Mouse (Mus musculus): ENCODE results near the gene Tshz3. TPM values are rescaled to one million over a fixed set of nuclear protein-coding genes. Genes with fewer than 3 reads are reported as not detected.

Gene Tshz3
- polyA plus RNA-seq, 1 experiment, result 5.1 TPM

DNA sequence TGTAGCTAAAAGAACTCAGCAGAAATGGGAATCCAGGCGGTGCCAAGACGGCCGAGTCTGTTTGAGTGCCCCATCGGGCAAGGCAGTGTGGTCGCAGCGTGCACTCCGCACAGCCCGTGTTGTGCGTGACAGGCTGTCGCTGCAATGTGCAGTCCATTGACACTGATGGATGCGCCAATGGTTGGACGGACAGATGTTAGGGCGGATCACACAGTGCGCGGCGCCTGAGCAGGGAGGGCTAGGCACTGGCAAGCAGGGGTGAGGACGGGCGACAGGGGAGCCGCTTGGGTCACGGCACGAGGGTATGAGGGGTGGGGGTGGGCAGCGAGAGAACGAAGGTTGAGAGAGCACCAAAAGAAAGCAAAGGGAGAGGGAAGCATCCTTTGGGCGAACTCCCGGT is 2.6 kb upstream of the Tshz3 start:
- Histone ChIP-seq H3K4me3 (replicated peaks; ENCODE audit: extremely low read depth, low read depth, low read length) (peak overlapping the region; percentile 95), H3K4me1 (ENCODE audit: control insufficient read depth, insufficient read depth, low read length) (peaks cover 7% of the 10 kb centered on the region)
- WGBS, result 14% methylated on average over 25 of the region's 25 CpGs
- TF ChIP-seq POLR2A (IDR thresholded peaks at IDR 0.05; ENCODE audit: borderline replicate concordance, extremely low read depth, low read depth, low read length) (no peak), CTCF (IDR thresholded peaks at IDR 0.05; ENCODE audit: insufficient read depth, low read length) (no peak)
- no peak for DNase-seq

DNA sequence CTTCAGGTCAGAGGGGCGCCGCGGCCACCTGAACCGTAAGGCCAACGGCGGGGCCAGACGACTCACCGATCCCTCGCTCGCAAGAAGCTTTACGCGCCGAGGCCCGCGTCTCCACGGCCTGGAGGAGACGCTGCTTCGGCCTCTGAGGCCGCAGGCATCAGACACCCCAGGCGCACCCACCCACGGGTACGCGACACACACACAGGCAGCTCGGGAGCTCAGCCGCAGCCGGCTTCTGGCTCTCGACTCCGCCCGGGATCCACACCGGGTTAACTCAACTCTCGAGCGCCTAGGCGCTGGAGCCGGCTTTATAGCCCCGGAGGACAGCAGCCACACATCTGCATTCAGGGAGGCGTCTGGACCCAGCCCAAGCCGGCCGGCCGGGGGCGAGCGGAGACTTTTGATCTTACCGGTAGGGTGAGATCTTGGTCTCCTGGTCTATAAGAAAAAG is 2.1 kb upstream of the Tshz3 start:
- under 1% methylated on average over 42 of the region's 42 CpGs for WGBS
- Histone ChIP-seq H3K4me3 (replicated peaks; ENCODE audit: extremely low read depth, low read depth, low read length) (peak overlapping the region; percentile 95), H3K4me1 (ENCODE audit: control insufficient read depth, insufficient read depth, low read length) (peaks cover 7% of the 10 kb centered on the region)
- peak; percentile 40 for DNase-seq
- TF ChIP-seq POLR2A (IDR thresholded peaks at IDR 0.05; ENCODE audit: borderline replicate concordance, extremely low read depth, low read depth, low read length), result no peak
- TF ChIP-seq CTCF (IDR thresholded peaks at IDR 0.05; ENCODE audit: insufficient read depth, low read length), result no peak

DNA sequence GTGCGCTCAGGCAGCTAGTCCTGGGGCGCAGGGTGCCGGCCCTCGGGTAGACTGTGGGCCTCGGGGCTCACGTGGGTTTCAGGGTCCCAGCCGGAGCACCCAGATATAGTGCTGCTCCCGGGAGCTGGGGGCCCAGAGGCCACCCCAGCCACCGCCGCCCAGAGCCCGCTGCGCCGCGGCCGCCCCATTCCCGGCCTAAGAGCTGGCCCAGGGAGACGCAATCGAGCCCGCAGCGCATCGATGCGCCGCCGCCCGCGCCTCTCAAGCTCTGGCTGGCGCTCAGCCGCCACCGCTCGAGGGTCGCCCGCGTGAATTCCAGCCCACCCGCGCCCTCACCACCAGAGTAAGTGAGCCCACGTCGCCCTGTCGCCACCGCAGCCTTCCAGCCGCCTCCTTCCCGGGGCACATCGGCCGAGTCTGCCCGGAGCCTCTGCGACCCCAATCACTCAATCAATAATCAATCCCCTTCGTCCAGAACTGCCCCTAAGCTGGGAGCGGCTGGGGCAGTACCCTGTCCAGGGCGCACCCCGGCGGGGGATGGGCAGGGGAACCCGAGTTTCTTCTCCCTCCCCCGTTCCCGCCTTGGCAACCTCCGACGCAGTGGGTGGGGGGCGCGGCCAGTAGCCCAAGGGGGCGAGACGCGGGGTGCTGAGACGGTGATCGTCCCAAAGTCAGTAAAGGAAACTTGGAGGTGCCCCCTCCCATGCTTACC is 1.4 kb upstream of the Tshz3 start:
- H3K4me1 ChIP-seq (ENCODE audit: control insufficient read depth, insufficient read depth, low read length), result peaks cover 6% of the 10 kb centered on the region; the same call in 1 of the 2 replicates
- 1% methylated on average over 62 of the region's 62 CpGs for WGBS
- DNase-seq, result peak; percentile 52

DNA sequence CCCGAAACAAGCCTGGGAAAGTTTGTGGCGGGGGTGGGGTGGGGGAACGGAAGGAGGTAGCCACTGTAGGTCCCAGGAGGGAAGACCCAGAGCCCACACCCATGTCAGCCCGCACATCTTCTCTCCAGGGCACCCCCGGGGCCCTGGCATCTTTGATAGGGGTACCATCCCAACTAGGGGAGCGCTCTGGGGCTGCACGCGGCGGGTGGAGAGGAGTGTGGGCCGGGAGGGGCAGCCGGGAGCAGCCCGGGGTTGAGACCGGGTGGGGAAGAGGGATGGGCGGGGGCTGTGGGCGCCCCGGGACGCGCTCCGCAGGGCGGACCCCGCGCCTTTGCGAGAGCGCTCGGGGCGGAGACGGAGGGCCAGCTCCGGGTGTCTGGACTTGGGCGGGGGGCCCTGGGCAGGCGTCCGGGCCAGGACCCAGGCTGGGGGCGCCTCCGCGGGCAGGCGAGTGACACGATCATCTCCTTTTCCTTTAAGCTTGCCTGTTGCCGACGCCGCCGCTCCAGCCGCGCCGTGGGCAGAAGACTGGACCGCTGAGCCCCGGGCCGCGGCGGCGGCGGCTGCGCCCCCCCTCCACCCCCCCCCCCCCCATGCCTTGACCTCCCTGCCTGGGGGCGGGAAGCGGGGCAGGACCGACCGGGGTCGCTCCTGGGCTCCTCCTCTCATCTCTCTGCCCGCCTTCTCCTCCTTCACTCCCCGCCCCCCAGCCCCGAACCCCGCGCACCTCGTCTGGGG is 631 bp upstream of the Tshz3 start:
- TF ChIP-seq POLR2A (IDR thresholded peaks at IDR 0.05; ENCODE audit: borderline replicate concordance, extremely low read depth, low read depth, low read length), result no peak
- no peak for TF ChIP-seq CTCF (IDR thresholded peaks at IDR 0.05; ENCODE audit: insufficient read depth, low read length)
- H3K4me1 ChIP-seq (ENCODE audit: control insufficient read depth, insufficient read depth, low read length), result peaks cover 6% of the 10 kb centered on the region; the same call in 1 of the 2 replicates
- H3K4me3 ChIP-seq (replicated peaks; ENCODE audit: extremely low read depth, low read depth, low read length), result peak overlapping the region; percentile 95
- DNase-seq, result peak; percentile 48
- WGBS, result under 1% methylated on average over 44 of the region's 62 CpGs

More for the DNA sequence above, 1.4 kb upstream of the Tshz3 start:
- H3K4me3 ChIP-seq (replicated peaks; ENCODE audit: extremely low read depth, low read depth, low read length), result peak overlapping the region; percentile 95
- TF ChIP-seq CTCF (IDR thresholded peaks at IDR 0.05; ENCODE audit: insufficient read depth, low read length), result no peak
- TF ChIP-seq POLR2A (IDR thresholded peaks at IDR 0.05; ENCODE audit: borderline replicate concordance, extremely low read depth, low read depth, low read length), result 0 out of 2 replicates have a peak, but pooled peaks have one; percentile 2

DNA sequence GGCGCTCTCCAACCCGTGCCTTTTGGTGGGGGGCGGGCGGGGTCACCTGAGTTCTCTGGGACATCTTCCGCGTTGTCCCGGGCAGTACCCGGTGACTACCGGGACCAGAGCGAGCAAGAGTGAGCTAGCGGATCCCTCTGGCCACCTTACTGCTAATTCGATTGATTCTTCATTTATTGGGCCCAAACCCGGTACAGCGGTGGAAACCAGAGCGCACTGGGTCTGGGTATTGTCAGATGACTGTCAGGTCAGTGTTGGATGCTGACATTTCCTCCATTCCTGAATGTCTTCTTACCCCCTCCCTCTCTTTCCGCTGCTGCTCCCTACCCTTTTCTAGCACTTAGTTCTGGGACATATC is 650 bp downstream of the Tshz3 start:
- TF ChIP-seq CTCF (IDR thresholded peaks at IDR 0.05; ENCODE audit: insufficient read depth, low read length) (no peak), POLR2A (IDR thresholded peaks at IDR 0.05; ENCODE audit: borderline replicate concordance, extremely low read depth, low read depth, low read length) (no peak)
- 1% methylated on average over 16 of the region's 16 CpGs for WGBS
- peaks cover 6% of the 10 kb centered on the region; the same call in 1 of the 2 replicates for H3K4me1 ChIP-seq (ENCODE audit: control insufficient read depth, insufficient read depth, low read length)
- no peak for DNase-seq
- H3K4me3 ChIP-seq (replicated peaks; ENCODE audit: extremely low read depth, low read depth, low read length), result peak overlapping the region; percentile 95

DNA sequence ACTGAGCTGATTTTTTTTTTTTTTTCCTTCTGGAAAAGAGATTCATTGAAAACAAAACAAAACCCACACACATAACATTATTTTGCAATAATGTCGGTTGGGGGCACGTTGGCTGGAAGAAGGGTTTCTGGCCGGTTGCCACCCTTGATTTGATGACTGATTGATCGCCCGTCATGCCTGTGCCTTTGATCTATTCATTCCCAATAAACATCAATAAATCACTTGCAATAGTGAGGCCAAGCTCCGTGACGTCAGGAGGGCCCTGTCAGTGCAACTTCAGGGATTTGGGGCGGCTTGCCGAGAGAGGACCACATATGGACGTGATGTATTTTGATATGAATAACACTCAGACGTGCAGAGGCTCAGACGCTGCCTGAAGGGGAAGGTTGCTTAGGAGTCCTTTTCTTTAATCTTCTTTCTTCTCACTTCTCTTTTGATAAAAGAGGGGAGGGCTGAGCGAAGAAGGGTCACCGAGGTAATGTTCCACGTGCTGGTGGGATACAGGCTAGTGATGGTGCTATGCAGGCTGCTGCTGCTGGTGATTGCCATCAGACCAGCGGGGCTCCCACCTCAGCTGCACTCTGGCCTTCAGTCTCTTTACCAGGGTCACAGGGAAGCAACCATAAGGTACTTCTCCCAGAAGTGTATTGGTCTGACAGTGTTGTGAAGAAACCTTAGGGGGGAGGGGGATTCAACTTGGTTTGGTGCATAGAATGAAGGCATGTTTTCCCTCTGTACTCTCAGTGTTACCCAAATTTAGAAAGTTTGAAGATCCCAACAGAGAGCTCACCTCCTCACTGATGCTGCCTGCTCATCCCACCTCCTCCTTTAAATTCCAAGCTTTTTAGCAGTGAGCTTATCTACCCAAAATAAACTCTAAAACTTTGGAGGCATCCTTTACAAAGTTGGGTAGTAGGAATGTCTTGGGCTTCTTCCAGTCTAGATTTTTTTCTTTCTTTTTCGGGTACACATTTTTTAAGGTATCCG is 1.4 kb downstream of the Tshz3 start:
- Histone ChIP-seq H3K4me3 (replicated peaks; ENCODE audit: extremely low read depth, low read depth, low read length) (no peak overlapping the region), H3K4me1 (ENCODE audit: control insufficient read depth, insufficient read depth, low read length) (peaks cover 6% of the 10 kb centered on the region; the same call in 1 of the 2 replicates)
- WGBS, result 35% methylated on average over 18 of the region's 18 CpGs
- no peak for TF ChIP-seq POLR2A (IDR thresholded peaks at IDR 0.05; ENCODE audit: borderline replicate concordance, extremely low read depth, low read depth, low read length)
- TF ChIP-seq CTCF (IDR thresholded peaks at IDR 0.05; ENCODE audit: insufficient read depth, low read length), result no peak
- no peak for DNase-seq

DNA sequence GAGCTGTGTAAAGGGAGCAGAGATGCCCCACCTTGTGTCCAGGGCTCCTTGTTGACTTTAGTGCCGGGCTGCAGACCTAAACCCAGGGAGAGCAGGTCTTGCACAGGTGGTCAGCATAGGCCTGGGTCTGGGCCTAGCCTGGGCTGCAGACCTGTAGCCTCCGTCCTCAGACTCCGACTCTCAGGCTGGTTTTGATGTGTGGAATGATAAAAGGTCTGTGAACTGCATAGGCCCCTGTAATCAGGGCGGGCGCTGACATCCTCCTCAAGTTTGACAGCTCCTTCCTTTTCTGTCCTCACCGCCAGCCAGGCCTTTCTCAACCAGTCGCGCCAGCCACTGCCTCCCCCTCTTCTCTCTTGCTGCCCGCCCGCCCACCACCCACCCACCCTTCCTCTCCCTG is 8.7 kb downstream of the Tshz3 start:
- 48% methylated on average over 9 of the region's 10 CpGs for WGBS
- no peak for DNase-seq
- H3K4me1 ChIP-seq (ENCODE audit: control insufficient read depth, insufficient read depth, low read length), result peaks cover 3% of the 10 kb centered on the region; the same call in 1 of the 2 replicates
- H3K4me3 ChIP-seq (replicated peaks; ENCODE audit: extremely low read depth, low read depth, low read length), result no peak overlapping the region
- TF ChIP-seq CTCF (IDR thresholded peaks at IDR 0.05; ENCODE audit: insufficient read depth, low read length) (no peak), POLR2A (IDR thresholded peaks at IDR 0.05; ENCODE audit: borderline replicate concordance, extremely low read depth, low read depth, low read length) (no peak)

DNA sequence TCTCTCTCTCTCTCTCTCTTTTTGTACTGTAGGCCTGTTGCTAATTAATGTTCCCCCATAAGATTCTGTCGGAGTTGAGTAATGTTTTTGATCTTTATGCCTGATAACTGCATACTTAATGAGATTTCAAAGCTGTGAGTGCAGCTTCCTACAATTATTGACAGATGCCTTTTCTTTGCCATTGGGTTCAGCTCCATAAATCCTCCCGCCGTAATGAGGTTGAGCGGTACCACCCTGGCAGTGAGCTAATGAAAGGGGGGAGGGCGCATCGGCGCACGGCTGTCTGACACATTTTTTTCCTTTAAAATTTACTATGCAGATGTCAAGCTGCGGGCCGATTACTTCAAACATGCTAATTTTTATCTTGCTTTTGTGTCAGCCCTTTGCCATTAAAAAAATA is 9.3 kb downstream of the Tshz3 start:
- Histone ChIP-seq H3K4me3 (replicated peaks; ENCODE audit: extremely low read depth, low read depth, low read length) (no peak overlapping the region), H3K4me1 (ENCODE audit: control insufficient read depth, insufficient read depth, low read length) (peaks cover 3% of the 10 kb centered on the region; the same call in 1 of the 2 replicates)
- 39% methylated on average over 10 of the region's 10 CpGs for WGBS
- no peak for DNase-seq
- TF ChIP-seq CTCF (IDR thresholded peaks at IDR 0.05; ENCODE audit: insufficient read depth, low read length), result no peak
- TF ChIP-seq POLR2A (IDR thresholded peaks at IDR 0.05; ENCODE audit: borderline replicate concordance, extremely low read depth, low read depth, low read length), result no peak
